Mouse (Mus musculus) layer of hippocampus, postnatal 25 days (tissue): ENCODE results near the gene Phf14. TPM values are rescaled to one million over a fixed set of nuclear protein-coding genes. Genes with fewer than 3 reads are reported as not detected.
A peak's percentile ranks its signal among the peaks of the same experiment; 100 is the strongest.
"Not testable (repeated sequence)": the region's sequence is repeated elsewhere in the genome, so short reads cannot be mapped to it uniquely, and the experiment has no call there.

ENCODE experiments used
- DNase-seq, 2 experiments: peaks; one replicate each; pipeline ENCODE4 v3.0.0; 2022; ENCODE audit warnings: mixed read lengths in 2 of 2, low spot score in 1 of 2; ENCODE audit errors: extremely low spot score in 1 of 2
- total RNA-seq, 2 experiments: library from RNA; stranded (reverse); gene quantifications; 2 replicates each; pipeline ENCODE4 v1.2.3; 2021

Gene Phf14
- 10 to 100 TPM; 72.4 to 81.3 TPM for total RNA-seq

DNA sequence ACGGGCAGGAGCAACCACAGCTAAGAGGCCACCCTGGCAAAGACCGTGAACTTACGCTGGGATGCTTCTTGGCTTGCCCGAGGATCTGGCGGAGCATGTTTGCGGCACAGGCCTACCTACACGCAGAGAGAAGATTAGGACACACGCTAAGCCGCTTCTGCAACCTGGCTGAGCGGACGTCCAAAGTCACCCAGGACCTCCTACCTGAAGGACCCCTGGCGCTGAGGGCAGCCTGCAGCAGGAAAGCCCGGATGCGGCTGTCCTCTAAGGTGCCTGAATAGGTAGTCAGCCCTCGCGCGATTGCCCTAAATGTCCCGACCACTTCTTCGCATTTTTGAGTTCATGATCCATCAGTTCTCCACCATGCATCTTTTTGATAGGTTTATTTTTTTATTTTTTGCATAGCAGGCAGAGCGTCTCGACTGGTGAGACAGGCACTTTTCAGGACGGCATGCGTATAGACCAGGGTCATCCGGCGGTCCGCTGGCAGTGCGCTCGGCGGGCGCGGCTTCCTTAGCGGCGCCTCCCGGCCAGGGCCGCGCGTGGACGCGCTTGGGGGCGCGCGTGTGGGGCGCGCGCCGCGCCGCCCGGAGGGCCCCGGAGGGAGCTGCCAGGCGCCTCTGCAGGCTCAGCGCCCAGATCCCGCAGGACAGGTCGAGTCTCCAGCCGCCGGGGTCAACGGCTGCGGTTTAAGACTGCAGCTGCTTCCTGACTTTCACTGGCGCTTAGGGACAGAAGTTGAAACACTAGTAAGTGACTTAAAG, at the start of gene Phf14, which contains the start of gene Ndufa4:
Phf14 (plus strand) TSS at position 541 of the 764 bp plus-strand sequence.
Ndufa4 (minus strand) TSS at position 229 of the 764 bp plus-strand sequence.
- peak; percentile 88 to 90 for DNase-seq

DNA sequence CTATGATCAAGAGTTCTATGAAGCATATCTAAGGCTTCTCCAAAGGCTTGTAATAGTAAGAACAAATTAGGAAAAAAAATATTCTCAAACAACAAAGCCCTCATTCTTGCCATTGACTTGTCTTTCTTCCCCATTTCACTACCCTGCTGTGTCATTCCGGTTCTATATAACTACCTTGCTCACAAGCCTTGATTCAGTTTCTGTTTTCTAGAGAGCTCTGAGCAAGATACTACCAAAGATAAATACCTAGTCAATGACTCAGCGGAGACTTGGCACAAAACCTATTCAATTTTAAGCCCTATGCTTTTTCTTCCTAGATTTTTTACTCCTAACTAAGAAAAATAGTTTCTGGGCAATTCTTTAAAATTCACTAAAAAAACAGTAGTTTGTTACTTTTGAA, 32.2 kb upstream of the Phf14 start:
- not testable (repeated sequence) for DNase-seq

- DNase-seq = no peak
These were observed 6.7 kb upstream of the Phf14 start for GRCm38 (mm10) chr6:11900809-11901310.

DNA sequence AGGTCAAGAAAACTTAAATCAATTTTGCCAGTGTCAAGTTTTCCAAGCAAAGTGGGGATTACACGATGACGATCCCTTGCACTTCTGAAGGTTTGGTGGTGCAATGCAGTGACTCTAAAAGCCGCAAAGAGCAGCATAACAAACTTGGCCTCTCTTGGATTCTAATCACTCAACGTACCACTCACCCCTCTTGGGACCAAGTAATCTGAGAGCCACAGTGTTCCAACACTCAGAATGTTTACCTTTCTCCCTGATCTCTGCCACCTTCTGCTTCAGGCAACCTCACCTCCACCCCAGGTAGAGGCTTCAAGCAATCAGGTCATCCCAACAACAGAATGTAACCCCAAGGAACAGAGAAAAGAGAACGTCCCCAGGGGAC, 730 bp upstream of the Phf14 start:
- DNase-seq = no peak

DNA sequence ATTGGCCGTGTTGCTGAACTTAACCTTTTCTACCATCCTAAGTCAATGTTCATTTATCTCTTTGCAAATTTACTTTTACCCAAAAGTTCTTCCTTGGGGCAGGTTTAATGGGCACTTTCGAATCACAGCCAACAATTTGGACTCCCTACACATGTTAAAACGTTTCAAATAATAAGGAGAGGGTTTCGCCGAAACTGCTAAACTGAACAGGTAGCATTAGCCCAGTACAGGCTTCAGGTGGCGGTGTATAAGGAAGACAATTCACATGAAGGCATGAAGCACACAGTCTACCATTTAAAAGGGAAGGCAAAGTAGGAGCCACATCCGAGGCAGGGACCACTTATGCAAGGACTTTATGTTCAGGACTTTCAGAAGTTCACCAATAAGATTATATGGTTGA, 561 bp downstream of the Phf14 start:
- no peak for DNase-seq

- peak; percentile 70 to 73 for DNase-seq
These were observed 18.0 kb downstream of the Phf14 start for GRCm38 (mm10) chr6:11925496-11926041.

- DNase-seq = peak; percentile 26 to 35
These were observed 18.5 kb downstream of the Phf14 start for GRCm38 (mm10) chr6:11926082-11926595.

DNA sequence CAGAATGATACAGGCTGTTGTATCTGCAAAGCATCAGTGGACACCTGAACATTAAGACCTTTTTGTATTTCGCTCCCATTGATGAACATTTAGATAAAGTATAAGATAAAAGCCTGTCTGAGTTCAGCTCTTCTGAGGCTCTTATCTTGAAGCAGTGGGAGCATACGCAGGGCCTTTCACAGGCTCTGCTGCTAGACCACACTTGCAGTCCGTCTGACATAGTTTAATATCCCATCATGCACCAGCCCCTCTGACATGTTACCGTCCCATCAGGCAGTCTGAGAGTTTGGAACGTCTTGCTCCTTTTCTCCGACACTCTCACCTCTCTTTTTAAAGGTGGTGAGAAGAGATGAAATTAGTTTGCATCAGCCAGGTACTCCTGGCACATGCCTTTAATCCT, 19.9 kb downstream of the Phf14 start:
- no peak for DNase-seq

DNA sequence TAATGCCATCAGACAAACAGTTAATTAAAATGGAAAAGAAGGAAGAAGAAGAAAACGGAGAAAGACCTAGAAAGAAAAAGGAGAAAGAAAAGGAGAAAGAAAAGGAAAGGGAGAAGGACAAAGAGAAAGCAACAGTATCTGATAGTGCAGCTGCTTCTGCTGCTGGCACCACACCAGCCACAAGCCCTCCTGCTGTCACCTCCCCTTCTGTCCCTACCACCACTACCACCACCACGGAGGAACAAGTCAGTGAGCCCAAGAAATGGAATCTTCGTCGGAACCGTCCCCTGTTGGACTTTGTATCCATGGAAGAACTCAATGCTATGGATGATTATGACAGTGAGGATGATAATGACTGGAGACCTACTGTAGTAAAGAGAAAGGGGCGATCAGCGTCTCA, 25.8 kb downstream of the Phf14 start:
- no peak for DNase-seq

- no peak for DNase-seq
These were observed 33.3 kb downstream of the Phf14 start for GRCm38 (mm10) chr6:11940895-11941294.

DNA sequence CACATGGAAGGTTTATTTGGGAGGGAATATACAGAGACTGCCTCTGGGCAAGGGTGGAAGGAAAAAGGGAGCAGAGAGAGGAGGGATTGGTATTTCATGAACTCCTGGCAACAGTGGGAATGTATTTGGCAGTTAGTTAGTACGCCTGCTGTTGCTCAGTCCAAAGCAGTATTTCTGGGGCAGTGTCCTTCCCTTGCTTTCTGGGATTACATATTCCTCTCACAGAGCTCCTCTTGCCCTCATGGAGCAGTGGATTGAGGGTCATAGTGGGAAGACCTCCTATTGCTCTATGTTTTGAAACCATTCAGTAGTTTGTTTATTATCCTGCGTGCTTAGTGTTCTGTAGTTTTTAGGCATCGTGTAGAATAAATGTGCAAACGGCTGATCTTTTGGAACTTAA, 34.5 kb downstream of the Phf14 start:
- DNase-seq = no peak

DNA sequence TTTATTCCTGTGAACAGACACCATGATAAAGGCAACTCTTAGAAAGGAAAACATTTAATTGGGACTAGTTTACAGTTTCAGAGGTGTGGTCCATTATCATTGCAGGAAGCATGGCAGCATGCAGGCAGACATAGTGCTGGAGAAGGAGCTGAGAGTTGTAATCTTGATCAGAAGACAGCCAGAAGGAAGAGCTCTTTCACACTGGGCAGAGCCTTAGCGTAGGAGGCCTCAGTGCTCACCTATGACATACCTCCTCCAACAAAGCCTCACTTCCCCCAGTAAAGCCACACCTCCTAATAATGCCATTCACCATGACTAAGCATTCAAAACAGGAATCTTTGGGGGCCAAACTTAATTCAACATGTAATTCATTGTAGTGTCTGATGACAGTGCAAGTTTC, 40.5 kb downstream of the Phf14 start:
- DNase-seq = no peak

DNA sequence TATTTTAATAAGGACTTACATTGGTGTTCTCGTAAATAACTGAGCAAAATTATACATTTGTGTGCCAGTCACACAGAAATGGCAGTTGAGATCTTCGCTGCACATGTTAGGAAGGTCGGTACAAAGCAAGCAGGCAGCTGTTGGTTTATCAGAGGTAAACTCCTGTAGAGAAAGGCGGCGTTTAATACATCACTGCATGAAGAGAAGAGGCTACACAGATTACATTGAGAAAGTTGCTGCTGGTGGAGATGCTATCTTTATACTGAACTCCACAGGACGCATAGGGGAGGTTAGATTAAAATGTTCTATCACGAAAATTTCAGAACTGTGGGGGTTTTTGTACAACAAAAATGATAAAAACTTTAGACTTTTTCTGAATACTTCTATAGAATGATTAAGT, 52.6 kb downstream of the Phf14 start:
- DNase-seq = no peak

DNA sequence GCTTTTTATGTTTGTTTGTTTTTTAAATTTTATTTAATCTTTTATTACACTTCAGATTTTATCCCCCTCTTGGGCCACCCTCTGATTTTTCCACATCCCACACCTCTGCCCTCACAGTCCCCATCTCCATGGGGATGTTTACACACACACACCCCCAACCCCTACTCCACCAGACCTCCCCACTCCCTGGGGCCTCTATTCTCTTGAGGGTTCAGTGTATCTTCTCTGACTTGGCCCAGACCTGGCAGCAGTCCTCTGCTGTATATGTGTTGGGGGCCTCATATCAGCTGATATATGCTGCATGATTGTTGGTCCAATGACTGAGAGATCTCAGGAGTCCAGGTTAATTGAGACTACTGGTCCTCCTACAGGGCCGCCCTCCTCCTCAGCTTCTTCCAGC, 86.2 kb downstream of the Phf14 start:
- DNase-seq = no peak

DNA sequence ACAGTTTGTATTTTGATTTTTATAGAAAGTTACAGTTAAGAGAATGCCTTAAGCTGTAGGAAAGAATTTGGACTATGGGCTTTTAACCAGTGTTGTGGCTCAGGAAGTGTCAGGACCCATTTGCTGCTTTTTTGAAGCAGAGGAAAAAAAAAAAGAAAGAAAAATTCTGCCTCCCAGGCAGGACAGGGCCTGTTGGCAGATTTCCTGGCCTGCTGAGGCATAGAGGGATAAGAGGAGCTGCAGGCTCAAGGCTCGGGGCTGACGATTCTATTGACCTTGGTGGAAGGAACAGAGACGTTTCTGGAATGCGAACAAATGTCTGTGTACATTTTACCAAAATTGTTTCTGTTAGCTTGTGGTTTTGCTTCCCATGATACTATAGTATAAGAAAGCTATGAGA, 91.0 kb downstream of the Phf14 start:
- no peak for DNase-seq

- DNase-seq = no peak
These were observed 91.9 kb downstream of the Phf14 start for GRCm38 (mm10) chr6:11999506-11999905.

DNA sequence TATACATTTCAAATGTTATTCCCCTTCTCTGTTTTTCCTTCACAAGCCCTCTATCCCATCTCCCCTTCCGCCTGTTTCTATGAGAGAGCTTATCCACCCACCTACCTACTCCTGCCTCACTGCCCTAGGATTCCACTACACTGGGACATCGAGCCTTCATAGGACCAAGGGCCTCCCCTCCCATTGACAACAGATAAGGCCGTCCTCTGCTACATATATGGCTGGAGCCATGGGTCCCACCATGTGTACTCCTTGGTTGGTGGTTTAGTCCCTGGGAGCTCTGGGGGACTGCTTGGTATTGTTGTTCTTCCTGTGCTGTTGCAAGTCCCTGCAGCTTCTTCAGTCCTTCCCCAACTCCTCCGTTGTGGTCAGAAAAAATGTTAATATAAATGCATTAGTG, 97.8 kb downstream of the Phf14 start:
- no peak for DNase-seq

DNA sequence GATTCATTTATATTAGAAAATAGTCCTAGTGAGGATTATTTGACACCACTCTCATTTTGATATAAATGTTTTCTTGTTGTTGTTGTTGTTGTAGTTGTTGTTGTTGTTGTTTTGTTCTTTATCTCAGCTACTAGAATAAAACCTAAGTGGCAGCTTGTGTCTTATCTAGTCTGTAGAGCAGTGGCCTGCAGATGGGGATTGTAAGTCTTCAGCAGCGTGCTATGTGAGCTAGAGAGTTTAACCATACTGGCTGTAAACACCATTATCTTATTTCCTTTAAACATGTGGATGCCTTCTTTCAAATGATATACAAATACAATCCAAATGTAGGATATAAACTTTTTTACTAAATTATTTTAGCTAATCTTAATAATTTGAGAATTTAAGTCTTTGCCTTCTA, 98.4 kb downstream of the Phf14 start:
- no peak for DNase-seq

DNA sequence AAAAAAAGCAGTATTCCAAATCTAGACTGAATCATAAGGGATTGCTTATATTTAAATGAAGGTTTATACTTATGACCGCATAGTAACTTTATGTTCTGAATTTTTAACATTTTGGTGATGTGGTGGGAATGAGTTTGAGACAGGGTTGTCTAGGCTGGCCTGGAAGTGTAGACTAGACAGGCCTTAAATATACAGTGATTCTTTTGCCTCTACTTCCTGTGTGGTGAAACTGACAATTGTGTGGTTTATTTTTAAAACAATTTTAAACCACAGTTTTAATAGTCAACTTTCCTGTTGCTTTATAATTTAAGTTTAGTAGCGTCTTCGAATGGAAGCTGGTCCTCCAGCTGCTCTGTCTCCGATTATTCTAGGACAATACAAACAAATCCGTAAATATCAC, 104.5 kb downstream of the Phf14 start:
- no peak for DNase-seq

DNA sequence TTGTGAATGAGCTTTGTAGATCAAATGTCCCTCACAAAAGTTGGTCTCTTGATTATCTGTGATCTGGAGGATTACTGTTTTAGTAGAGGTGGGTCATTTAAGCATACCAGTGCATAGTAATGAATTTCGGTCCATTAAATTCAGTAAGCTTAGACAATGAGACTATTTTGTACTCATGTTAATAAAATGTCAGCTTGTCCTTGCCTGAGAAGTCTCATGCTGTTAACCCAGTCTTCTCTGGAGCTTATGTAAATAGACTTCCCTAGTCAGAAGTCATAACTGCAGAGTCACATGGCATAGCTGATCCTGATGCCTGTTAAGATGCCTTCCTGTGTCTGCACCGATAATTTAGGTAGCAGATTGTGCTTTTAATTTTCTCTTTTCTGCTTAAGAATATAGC, 106.4 kb downstream of the Phf14 start:
- no peak for DNase-seq

GRCm38 (mm10) chr6:12014733-12015132, 107.1 kb downstream of the Phf14 start:
- DNase-seq = no peak

DNA sequence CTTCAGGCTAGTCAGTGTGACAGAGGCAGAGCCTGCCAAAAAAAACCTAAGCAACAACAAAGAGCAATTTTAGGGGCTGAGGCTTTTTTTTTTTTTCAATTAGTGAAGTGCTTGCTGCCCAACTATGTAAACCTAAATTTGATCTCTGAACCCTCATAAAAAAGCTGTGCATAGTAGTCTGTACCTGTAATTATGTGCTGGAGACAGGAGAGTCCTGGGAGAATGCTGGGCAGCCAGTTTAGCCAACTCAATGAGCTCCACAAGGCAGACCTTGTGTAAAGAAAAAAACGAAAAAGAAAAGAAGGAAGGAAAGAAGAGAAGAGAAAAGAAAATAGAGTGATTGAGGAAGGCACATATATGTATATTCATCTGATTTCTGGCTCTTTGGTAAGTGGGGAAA, 112.1 kb downstream of the Phf14 start:
- DNase-seq = no peak
